Mouse (Mus musculus) cerebellum, postnatal 14 days (tissue): ENCODE measurements around the gene Nsun5.
"Not testable (repeated sequence)": the region's sequence is repeated elsewhere in the genome, so short reads cannot be mapped to it uniquely, and the experiment has no call there.

ENCODE experiments used
- DNase-seq, 2 experiments: peaks; one replicate each; pipeline ENCODE4 v3.0.0; 2021; ENCODE audit warnings: mixed read lengths in 2 of 2

Gene Nsun5

DNA sequence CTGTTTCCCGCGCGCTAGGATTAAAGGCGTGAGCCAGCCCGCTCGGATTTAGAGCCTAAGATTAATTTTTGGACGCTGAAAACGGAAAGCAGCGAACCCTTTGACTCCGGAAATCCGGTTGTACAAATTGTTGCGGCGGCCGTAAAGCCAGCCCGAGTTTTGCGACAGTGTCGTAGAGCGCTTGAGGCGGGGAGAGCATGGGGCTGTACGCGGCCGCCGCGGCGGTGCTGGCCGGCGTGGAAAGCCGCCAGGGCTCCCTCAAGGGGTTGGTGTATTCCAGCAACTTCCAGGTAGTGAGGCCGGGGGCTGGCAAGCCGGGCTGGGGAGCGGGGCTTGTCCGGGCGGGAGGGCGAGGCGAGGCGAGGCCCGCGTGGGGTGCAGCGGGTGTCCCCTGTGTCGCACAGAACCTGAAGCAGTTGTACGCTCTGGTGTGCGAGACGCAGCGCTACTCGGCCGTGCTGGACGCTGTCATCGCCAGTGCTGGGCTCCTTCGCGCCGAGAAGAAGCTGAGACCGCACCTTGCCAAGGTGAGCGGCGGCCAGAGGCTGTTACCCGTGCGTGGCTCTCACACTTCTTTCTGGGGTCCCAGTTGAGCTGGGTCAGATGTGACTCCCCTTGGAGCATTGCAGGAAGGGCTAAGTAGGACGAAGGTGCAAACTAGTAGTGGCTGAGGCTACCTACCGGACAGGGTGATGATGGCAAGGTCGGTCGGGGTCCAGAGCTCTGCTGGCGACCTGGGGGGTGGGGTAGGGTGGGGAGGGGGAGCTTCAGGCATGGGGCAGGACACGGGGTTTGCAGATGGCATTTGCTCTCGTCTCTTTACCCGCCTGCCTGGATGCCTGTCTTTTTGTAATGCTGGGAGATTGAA is at the start of gene Nsun5:
TSS of gene Nsun5 (plus strand) at position 167 of the 868 bp plus-strand sequence.
- DNase-seq: peak; percentile 98 to 99

DNA sequence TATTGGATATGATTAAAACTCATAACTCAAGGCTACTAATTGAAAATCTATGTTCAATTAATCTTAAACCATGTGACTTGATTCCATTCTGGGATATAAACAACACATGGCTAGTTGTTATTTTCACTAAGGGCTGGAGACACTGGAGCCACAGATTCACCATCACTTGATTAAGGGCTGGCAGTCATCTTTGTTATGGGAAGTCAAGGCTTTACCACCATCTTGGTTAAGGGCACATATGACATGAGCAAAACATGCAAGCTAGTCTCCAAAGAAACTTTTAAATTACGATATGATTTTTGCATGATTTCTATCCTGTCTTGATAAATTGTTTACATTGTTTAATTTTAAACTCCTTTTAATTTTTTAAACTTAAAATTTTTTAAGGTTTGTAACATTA is 47.6 kb upstream of the Nsun5 start:
- no peak for DNase-seq

DNA sequence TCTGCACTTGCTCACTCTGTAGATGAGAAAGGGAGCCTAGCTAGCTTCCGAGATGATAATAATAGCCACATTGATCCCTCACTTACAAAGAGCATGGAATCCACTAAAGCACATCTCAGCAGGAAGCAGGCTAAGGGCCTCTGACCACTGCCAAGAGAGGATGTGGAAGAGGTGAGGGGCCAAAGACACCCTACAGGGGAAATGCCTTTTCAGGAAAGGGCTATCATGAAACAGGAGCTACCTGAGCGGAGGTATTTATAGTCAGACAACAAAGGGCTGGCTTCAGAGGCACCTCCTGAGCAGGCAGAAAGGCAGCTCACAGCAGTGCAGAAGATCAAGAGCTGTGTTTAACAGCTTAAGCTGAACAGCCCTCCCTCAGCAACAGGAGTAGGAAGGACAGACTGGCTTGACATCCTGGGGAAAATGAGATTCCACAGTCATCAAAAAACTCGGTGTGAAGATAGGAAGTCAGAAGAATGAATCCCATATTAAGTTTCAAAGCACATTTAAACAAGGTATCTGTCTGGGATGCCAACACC is 43.6 kb upstream of the Nsun5 start:
- DNase-seq: no peak

DNA sequence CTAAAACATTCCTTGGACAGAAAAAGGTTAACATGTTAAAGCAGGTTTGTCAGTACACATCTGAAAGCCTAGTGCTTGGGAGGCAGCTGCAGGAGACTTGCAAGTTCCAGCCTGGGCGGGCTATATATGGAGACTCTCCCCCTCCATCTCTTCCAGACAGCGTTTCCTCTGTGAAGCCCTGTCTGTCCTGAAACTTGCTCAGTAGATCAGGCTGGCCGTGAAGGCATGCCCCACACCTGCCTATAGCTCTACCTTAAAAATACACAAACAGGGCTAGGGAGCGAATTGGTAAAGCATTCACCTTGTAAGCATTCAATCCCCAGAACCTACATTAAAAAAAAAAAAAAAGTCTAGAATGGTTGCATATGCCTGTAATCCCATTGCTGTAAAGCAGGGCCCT is 40.3 kb upstream of the Nsun5 start:
- DNase-seq: no peak

DNA sequence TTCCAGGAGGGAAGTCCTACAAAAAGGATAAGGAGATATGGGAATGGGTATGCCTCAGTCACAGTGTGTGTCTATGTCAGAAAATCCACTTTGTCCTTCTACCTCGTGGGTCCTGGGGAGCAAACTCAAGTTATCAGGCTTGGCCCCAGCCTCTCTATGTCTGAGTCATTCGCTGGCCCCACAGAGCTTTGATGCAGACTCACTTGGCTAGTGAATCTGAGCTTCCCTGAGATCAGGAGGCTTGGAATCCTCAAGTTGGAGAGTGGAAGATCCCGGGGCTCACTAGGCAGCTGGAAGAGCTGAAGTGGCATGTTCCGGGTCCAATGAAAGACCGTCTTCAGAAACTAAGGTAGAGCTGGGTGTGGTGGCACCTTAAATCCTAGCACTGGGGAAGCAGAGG is 39.6 kb upstream of the Nsun5 start:
- DNase-seq: no peak

DNA sequence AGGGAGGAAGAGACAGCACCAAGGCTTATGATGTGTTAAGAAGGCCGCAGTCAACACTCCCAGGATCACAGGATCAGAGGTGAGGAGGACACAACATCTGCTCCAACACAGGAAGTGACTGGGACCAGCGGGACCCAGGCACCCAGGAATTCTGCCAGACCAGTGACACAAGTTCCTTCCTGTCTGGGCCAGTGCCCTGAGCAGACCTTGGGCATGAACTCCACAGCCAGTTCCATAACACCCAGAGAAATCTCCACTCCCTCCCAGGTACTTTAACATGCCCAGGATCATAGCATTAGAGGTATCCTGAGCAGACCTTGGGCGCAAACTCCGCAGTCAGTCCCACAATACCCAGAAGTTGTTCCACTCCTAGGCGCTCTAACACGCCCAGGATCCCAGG is 38.6 kb upstream of the Nsun5 start:
- DNase-seq: no peak

DNA sequence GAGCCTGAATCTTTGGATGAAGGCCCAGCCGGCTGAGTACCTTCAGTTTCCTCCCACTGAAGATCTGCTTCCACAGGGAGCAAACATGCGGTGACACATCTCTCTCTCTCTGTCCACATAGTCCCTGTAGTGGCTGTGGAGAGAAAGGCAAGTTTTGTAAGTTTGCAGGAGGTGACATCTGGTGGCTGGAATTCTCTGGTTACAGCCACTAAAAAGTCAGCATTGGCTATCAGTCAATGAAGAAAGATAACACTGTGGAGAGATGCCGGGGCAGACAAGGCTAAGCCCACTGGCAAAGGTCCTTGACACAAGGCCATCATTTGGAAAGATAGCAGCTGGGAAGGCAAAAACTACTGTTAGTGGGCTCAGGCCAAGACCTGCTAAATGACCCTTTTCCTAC is 32.2 kb upstream of the Nsun5 start:
- DNase-seq: no peak

DNA sequence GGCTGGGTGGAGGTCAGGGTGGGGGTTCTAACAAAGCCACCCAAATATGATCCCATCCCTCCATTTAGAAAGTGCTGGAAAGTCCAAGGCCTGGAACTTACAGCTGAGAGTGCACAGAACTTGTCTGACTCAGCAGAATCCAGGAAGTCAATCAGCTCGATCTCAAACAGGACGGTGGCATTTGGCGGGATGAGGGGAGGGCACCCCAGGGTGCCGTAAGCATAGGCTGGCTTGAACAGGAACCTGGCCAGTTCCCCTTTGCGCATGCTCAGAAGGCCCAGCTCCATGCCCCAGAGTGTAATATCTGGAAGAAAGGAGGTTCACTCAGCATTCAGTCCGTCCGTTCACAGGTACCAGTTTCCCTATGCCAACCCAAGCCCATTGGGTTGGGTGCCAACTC is 23.8 kb upstream of the Nsun5 start:
- DNase-seq: no peak

DNA sequence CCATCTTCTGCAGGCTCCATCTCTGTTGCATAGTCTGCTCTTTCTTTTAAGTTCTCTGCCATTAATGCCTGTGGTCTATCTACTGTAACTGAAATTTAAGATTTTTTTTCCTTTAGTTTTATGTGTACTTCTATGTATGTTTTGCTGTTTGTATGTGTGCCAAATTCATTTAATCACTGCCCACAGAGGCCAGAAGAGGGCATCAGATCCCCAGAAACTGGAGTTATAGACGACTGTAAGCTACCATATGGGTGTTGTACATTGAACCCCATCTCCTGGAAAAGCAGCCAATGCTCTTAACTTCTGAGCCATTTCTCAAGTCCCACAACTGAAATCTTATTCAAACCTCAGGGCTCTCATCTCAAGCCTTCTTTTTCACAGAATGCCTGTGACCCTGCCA is 23.3 kb upstream of the Nsun5 start:
- peak in 1 of 2 experiments; percentile 7 for DNase-seq

DNA sequence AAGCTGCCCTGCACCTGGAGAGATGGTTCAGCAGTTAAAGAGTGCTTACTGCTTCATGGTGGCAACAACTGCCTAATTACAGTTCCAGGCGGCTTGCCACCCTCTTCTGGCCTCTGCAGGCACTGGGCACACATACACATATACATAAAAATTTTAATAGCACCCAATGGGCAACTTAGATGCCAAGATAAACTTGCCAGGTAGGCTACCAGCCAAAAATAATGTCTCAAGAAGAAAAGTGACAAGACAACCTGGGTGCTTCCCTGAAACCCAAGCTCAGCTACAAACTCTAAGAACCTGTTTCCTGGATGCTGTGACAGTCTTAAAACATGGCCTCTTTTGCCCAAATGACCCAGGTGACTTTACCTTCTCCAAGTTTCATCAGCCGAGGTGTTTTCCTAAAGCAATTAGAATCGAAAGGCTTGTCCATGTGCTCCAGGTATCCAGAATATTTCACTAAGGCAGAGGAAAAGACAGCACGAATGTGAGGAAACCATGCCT is 22.2 kb upstream of the Nsun5 start:
- no peak for DNase-seq

DNA sequence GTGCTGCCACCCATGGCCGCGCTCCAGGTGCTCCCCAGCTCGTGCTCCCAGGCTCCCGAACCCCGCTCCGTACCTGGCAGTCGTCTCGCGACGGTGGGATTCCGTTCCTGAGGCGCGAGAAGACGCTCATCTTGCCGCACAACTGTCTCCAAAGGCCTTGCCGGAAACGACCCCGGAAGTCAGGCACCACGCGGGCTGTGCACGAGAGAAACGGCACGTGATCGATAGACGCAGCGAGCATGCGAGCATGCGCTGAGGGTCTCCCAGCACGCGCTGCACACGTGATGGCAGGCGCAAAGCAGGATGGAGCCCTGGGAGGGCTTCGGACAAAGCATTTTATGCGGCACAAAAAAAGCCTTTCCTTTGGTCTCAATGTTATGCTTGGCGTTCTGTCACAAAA is 19.9 kb upstream of the Nsun5 start, which contains the start of gene Fkbp6:
TSS of gene Fkbp6 (minus strand) at position 183 of the 400 bp plus-strand sequence.
- no peak for DNase-seq

DNA sequence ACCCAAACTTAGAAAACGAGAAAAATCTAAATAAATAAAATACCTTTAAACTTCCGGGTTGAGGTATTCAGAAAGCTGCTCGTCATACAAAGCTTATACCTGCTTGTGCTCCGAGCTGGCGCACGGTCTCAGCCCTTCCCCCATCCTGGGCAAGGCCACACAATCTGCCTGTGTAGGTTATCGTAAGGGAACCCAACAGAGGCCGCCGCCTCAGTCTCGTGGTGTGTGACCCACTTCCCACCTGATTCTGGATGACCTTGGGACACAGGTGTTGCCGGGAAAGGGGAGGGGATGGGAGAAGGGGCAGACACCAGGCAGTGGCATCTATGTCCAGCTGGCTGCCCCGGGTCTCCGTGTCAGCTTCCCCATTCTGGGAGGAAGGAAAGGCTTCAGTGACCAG is 18.1 kb upstream of the Nsun5 start:
- DNase-seq: no peak

DNA sequence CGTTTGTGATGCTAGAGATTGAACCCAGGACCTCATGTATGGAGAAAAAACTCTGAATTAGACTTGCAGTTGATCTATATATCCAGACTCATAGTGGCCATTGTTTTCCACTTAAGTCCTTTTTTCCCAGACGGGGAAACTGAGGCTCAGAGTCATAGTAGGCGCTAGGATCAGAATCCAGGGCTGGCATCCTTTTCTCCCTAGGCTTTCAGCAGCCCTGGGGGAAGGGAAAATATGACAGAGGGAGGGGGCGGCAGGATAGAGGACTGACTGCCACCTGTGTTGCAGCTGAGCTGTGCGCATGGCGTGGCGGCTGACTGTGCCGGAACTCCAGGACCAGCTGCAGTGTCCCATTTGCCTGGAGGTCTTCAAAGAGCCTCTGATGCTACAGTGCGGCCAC is 16.8 kb upstream of the Nsun5 start, which contains the start of gene Trim50:
TSS of gene Trim50 (plus strand) at position 301 of the 400 bp plus-strand sequence.
- no peak for DNase-seq

DNA sequence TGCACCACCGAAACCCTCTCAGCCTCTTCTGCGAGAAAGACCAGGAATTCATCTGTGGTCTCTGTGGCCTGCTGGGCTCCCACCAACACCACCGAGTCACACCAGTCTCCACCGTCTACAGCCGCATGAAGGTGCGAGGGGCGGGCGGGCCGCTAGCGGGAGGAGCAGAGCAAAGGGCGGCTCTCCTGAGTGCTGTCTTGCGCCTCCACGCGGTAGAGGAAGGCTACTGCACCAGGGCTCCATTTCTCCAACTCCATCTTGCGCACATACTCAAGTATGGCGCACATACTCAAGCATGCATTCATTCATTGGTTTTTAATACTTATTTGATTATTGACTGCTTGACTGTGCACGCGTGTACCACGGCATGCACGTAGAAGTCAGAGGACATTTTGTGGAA is 16.2 kb upstream of the Nsun5 start:
- DNase-seq: peak in 1 of 2 experiments; percentile 44

DNA sequence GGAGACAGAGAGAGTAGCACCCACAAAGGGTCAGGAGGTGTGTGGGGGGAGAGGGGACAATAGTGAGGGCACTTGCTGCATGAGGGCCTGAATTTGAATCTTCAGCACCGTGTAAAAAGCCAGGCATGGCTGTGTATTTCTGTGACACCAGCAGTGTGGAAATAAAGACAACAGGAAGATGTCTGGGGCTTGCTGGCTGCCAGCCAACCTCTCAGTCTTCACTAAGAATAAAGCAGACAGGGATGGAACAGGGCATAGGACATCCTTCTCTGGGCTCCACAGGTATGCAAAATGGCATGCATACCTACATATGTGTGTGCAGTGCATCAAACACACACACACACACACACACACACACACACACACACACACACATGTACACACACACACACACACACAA is 13.7 kb upstream of the Nsun5 start:
- no peak for DNase-seq

DNA sequence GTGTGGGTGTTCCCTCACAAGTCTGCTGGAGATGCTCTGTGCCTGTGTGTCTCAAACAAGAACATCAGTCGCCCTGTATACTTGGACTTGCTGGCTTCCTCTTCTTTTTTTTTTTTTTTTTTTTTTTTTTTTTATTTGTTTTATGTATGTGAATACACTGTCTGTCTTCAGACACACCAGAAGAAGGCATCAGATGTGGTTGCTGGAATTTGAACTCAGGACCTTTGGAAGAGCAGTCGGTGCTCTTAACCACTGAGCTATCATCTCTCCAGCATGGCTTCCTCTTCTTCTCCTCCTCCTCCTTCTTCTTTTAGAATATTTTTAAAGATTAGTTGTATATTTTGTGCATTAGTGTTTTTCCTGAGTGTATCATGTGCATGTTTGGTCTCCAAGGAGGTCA is 12.2 kb upstream of the Nsun5 start:
- no peak for DNase-seq

DNA sequence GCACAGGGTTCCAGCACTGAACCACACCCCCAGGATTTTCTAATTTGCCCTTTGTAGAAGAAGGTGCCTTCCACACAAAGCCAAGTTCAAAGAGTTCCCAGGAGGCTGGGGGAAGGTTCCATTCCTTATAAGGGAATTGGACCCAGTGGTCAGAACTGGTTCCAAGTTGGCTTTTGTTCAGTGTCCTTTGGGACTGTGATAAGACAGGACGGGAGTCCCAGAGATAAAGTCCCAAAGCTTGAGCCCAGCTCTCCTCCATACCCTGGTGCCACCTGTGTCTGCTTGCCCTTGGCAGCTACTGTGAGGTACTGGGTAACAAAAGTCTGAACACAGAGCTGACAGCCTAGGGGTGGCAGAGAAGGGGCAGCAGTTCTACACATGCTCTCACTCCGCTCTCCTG is 10.0 kb upstream of the Nsun5 start:
- DNase-seq: no peak

DNA sequence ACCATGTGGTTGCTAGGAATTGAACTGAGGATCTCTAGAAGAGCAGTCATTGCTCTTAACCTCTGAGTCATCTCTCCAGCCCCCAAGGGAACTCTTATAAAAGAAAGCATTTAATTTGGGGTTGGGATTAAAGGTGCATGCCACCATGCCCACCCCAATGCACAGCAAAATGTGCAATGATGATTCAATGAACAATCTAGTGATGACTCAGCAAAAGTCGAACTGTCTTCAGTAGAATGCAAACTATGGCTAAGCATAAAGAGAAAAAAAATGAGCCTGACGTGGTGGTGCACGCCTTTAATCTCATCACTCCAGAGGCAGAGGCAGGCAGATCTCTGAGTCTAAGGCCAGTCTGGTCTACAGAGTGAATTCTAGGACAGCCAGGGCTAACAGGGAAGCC is 7.2 kb upstream of the Nsun5 start:
- no peak for DNase-seq

DNA sequence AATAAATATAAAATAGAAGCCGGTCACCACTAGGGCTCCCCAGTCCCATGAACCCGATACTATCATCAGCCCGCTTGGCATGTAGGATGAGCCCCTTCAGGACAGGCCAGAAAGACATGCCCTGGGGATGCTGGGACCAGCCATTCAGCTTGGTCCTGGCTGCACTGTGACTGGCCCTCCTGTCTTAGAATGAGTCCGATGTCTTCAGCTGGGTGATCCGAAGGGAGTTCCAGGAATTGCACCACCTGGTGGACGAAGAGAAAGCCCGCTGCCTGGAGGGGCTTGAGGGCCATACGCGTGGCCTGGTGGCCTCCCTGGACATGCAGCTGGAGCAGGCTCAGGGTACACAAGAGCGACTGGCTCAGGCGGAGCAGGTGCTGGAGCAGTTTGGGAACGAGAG is 6.2 kb upstream of the Nsun5 start:
- DNase-seq: peak in 1 of 2 experiments; percentile 55

DNA sequence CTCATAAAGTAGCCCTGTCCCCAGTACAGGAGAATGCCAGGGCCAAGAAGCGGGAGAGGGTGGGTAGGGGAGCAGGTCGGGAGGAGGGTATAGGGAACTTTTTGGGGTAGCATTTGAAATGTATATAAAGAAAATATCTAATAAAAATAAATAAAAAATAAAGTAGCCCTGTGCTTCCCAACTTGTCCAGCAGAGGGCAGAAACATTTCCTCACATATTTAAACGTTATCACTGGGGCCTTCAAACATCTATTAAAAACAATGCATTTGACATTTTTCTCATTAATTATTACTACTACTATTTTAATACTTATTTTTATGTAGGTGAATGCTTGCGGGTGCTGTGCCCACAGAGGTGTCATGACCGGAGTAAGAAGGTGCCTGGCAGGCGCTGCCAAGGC is 1.9 kb upstream of the Nsun5 start:
- peak in 1 of 2 experiments; percentile 41 for DNase-seq

DNA sequence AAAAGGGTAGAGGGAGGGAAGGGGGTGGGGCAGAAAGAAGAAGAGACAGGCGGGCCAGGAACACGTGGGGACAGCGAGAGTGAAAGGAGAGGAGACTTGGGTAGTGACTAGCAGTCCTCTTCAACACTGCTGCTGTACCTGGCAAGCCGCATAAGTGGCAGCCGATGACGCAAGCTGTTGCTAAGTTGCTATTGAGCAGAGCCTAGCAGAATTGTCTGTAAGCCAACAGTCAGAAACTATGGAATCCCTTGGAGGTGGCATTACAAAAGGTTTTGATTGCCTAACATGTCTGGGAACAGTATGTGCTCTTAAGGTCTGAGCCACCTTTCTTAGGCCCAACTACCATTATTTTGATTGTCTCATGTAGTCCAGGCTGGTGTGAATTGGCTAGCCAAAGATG is 1.4 kb upstream of the Nsun5 start:
- no peak for DNase-seq

DNA sequence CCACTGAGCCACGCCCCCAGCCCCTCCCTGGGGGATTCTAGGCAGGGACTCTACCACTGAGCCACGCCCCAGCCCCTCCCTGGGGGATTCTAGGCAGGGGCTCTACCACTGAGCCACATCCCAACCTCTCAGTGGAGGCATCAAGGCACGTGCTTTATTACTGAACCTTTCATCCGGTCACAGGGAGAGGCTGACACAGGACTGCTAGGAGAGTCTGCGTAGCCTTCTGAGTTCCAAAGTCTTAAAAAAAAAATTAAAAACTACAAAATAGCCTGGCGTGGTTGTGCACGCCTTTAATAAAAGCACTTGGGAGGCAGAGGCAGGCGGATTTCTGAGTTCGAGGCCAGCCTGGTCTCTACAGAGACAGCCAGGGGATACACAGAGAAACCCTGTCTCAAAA is 557 bp upstream of the Nsun5 start:
- DNase-seq: not testable (repeated sequence)

DNA sequence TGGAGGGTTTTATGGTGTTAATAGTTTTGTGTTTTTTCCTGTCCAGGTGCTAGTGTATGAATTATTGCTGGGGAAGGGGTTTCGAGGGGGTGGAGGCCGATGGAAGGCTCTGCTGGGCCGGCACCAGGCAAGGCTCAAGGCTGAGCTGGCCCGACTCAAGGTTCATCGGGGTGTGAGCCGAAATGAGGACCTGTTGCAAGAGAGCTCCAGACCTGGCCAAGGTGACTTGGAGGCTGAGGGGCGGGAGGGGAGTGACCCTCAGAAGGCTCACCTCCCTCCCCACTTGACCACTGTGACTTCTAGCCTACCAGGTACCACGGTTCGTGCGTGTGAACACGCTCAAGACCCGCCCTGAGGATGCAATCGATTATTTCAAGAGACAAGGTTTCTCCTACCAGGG is 1.4 kb downstream of the Nsun5 start:
- DNase-seq: no peak

DNA sequence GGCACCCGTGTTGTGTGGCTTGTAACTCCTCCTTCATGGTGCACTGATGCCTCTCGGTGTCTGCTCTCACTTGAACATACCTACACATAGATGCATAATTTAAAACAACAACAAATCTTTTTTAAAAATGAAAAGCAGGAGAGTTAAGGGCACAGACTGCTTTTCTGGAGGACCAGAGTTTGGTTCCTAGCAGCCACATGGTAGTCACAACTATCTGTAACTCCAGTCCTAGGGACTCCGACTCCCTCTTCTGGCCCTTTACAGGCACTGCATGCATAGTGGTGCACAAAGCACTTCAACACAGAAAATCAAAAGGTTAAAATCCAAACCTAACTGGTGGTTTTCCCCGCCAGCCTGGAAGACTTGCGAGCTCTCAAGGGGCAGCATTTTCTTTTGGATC is 3.8 kb downstream of the Nsun5 start:
- DNase-seq: no peak
